Mouse (Mus musculus) yolk sac, embryonic 10.5 days (tissue): ENCODE data around the gene Bcr.
A peak's percentile ranks its signal among the peaks of the same experiment; 100 is the strongest.

ENCODE experiments used
- DNase-seq: peaks from one replicate; pipeline ENCODE4 v3.0.0-alpha.2; 2017; ENCODE audit warnings: low spot score

The Bcr gene

GRCm38 (mm10) chr10:75094338-75094737 lies 33.9 kb downstream of the Bcr start:
- DNase-seq, result no peak

- no peak for DNase-seq
Observed at GRCm38 (mm10) chr10:75095216-75095615, 34.8 kb downstream of the Bcr start.

GRCm38 (mm10) chr10:75098446-75099183 lies 38.2 kb downstream of the Bcr start:
- peak; percentile 80 for DNase-seq

GRCm38 (mm10) chr10:75100298-75100697 lies 39.9 kb downstream of the Bcr start:
- no peak for DNase-seq

GRCm38 (mm10) chr10:75103502-75103901 lies 43.1 kb downstream of the Bcr start:
- DNase-seq, result no peak

- DNase-seq, result peak; percentile 30
Observed at GRCm38 (mm10) chr10:75104191-75105098, 44.1 kb downstream of the Bcr start.

GRCm38 (mm10) chr10:75105099-75105461 lies 44.7 kb downstream of the Bcr start:
- no peak for DNase-seq

- no peak for DNase-seq
Observed at GRCm38 (mm10) chr10:75105687-75106086, 45.3 kb downstream of the Bcr start.

GRCm38 (mm10) chr10:75106940-75107381 lies 46.6 kb downstream of the Bcr start:
- peak; percentile 71 for DNase-seq

- no peak for DNase-seq
Observed at GRCm38 (mm10) chr10:75108092-75108491, 47.7 kb downstream of the Bcr start.

GRCm38 (mm10) chr10:75111446-75112201 lies 51.2 kb downstream of the Bcr start:
- no peak for DNase-seq

GRCm38 (mm10) chr10:75112405-75112804 lies 52.0 kb downstream of the Bcr start:
- DNase-seq, result no peak

- no peak for DNase-seq
Observed at GRCm38 (mm10) chr10:75113620-75114019, 53.2 kb downstream of the Bcr start.

GRCm38 (mm10) chr10:75115240-75115639 lies 54.8 kb downstream of the Bcr start:
- no peak for DNase-seq

GRCm38 (mm10) chr10:75116842-75117457 lies 56.6 kb downstream of the Bcr start:
- no peak for DNase-seq

GRCm38 (mm10) chr10:75118444-75118843 lies 58.1 kb downstream of the Bcr start:
- DNase-seq, result no peak

GRCm38 (mm10) chr10:75119396-75119795 lies 59.0 kb downstream of the Bcr start:
- DNase-seq, result no peak

- DNase-seq, result no peak
Observed at GRCm38 (mm10) chr10:75120176-75120575, 59.8 kb downstream of the Bcr start.

GRCm38 (mm10) chr10:75121028-75121427 lies 60.6 kb downstream of the Bcr start:
- DNase-seq, result no peak

- DNase-seq, result no peak
Observed at GRCm38 (mm10) chr10:75125577-75125976, 65.2 kb downstream of the Bcr start.

GRCm38 (mm10) chr10:75129283-75129710 lies 68.9 kb downstream of the Bcr start:
- no peak for DNase-seq
